Mouse (Mus musculus): ENCODE results near the gene Rprd1b.
A peak's percentile ranks its signal among the peaks of the same experiment; 100 is the strongest.

The Rprd1b gene

GRCm38 (mm10) chr2:158178696-158179369 lies 150.5 kb downstream of the Rprd1b start:
- peak; percentile 34 to 54 for DNase-seq

DNA sequence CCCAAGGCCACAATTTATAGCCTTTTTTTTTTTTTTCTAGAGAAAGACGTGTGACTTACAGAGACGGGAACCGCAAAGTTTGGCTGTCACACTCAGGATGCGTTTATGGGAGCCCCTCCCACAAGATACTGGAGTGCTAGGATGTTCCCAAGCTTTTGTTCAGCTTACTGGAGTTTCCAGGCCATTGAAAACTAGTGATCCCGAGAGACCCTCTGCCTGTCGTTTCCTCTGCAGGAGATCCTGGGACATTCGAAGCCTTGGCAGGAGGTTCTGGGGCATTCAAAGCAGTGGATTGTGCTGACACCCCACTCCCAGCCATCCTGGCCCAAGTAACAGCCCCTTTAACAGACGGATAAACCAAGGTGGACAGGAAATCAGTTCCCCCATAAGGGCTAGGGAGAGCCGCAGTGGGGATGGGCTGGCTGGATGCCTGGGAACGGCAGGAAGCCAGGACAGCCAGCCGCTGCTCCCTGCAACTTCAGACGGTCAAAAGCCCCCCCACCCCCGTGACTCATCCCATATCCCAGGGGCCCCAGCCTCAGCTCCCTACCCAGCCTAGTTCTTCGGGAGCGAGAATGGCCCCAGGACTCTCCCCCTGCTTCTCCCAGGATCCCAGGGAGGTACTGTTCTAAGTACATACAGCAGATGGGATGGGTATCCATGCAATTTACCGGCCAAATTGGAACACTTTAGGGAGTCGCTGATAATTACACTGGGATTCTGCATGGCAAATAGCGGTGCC lies 151.2 kb downstream of the Rprd1b start:
- peak; percentile 53 to 63 for DNase-seq

- DNase-seq: peak; percentile 51 to 66
Observed at GRCm38 (mm10) chr2:158180797-158181196, 152.5 kb downstream of the Rprd1b start.
